Mouse (Mus musculus): ENCODE measurements around the gene Btn2a2. TPM values are rescaled to one million over a fixed set of nuclear protein-coding genes. Genes with fewer than 3 reads are reported as not detected.

The Btn2a2 gene
- polyA plus RNA-seq, 2 experiments: 0.01 TPM; not detected in 1

GRCm38 (mm10) chr13:23526312-23526711, 37.7 kb upstream of the Btn2a2 start:
- Histone ChIP-seq H3K36me3 (replicated peaks; ENCODE audit: control insufficient read depth, insufficient read depth, low read depth) (no peaks in the 10 kb centered on the region), H3K9ac (replicated peaks) (peak overlapping the region; percentile 59), H3K4me2 (ENCODE audit: low read depth) (peak overlapping the region; percentile 64), H3K27ac (no peak overlapping the region), H3K4me1 (replicated peaks; ENCODE audit: control insufficient read depth in 2 of 2, insufficient read depth in 2 of 2, low read length in 1 of 2) (peaks cover 7 to 16% of the 10 kb centered on the region in 2 experiments), H3K9me3 (ENCODE audit: control insufficient read depth, low read length) (no peaks in the 10 kb centered on the region), H3K4me3 (ENCODE audit: insufficient read depth in 1 of 2, low read depth in 2 of 2, low read length in 2 of 2) (peak overlapping the region; percentile 46 to 56), H3K27me3 (ENCODE audit: control insufficient read depth, insufficient read depth, low read length) (no peaks in the 10 kb centered on the region)
- DNase-seq (ENCODE audit: low read depth in 3 of 3, low spot score in 3 of 3): peak; percentile 79 to 81 (median 80)
- ATAC-seq (ENCODE audit: insufficient read depth): no peak
- under 1% methylated on average over 17 of the region's 17 CpGs for WGBS (ENCODE audit: insufficient replicate concordance)
- TF ChIP-seq EP300 (IDR thresholded peaks at IDR 0.05; ENCODE audit: low read depth): peak; percentile 34; the same call in 1 of the 2 replicates
- TF ChIP-seq CTCF (IDR thresholded peaks at IDR 0.05; ENCODE audit: low read depth): no peak

GRCm38 (mm10) chr13:23525901-23526300, 37.2 kb upstream of the Btn2a2 start:
- Histone ChIP-seq H3K4me2 (ENCODE audit: low read depth) (peak overlapping the region; percentile 64), H3K36me3 (replicated peaks; ENCODE audit: control insufficient read depth, insufficient read depth, low read depth) (no peaks in the 10 kb centered on the region), H3K4me1 (replicated peaks; ENCODE audit: control insufficient read depth in 2 of 2, insufficient read depth in 2 of 2, low read length in 1 of 2) (peaks cover 11 to 17% of the 10 kb centered on the region in 2 experiments), H3K9ac (replicated peaks) (peak overlapping the region; percentile 43), H3K9me3 (ENCODE audit: control insufficient read depth, low read length) (no peaks in the 10 kb centered on the region), H3K27ac (no peak overlapping the region; the same call in 1 of the 2 replicates), H3K27me3 (ENCODE audit: control insufficient read depth, insufficient read depth, low read length) (no peaks in the 10 kb centered on the region), H3K4me3 (ENCODE audit: insufficient read depth in 1 of 2, low read depth in 2 of 2, low read length in 2 of 2) (peak overlapping the region; percentile 46 to 47)
- DNase-seq (ENCODE audit: low read depth in 3 of 3, low spot score in 3 of 3) (no peak), ATAC-seq (ENCODE audit: insufficient read depth) (no peak)
- TF ChIP-seq CTCF (IDR thresholded peaks at IDR 0.05; ENCODE audit: low read depth): no peak
- no peak for TF ChIP-seq EP300 (IDR thresholded peaks at IDR 0.05; ENCODE audit: low read depth)
- WGBS (ENCODE audit: insufficient replicate concordance): 1% methylated on average over 10 of the region's 10 CpGs

- Histone ChIP-seq H3K4me1 (replicated peaks; ENCODE audit: control insufficient read depth in 2 of 2, insufficient read depth in 2 of 2, low read length in 1 of 2) (peaks cover 12 to 23% of the 10 kb centered on the region in 2 experiments), H3K9me3 (ENCODE audit: control insufficient read depth, low read length) (no peaks in the 10 kb centered on the region), H3K36me3 (replicated peaks; ENCODE audit: control insufficient read depth, insufficient read depth, low read depth) (no peaks in the 10 kb centered on the region), H3K9ac (replicated peaks) (no peak overlapping the region), H3K4me2 (ENCODE audit: low read depth) (peak overlapping the region; percentile 26), H3K27ac (no peak overlapping the region), H3K27me3 (ENCODE audit: control insufficient read depth, insufficient read depth, low read length) (no peaks in the 10 kb centered on the region), H3K4me3 (ENCODE audit: insufficient read depth in 1 of 2, low read depth in 2 of 2, low read length in 2 of 2) (no peak overlapping the region)
- DNase-seq (ENCODE audit: low read depth in 3 of 3, low spot score in 3 of 3) (peak; percentile 73 to 77 (median 76)), ATAC-seq (ENCODE audit: insufficient read depth) (no peak)
- TF ChIP-seq CTCF (IDR thresholded peaks at IDR 0.05; ENCODE audit: low read depth) (peak; percentile 94), EP300 (IDR thresholded peaks at IDR 0.05; ENCODE audit: low read depth) (no peak)
- WGBS (ENCODE audit: insufficient replicate concordance): 9% methylated on average over 5 of the region's 5 CpGs
Observed at GRCm38 (mm10) chr13:23524654-23525053, 36.0 kb upstream of the Btn2a2 start.

- DNase-seq (ENCODE audit: low read depth in 3 of 3, low spot score in 3 of 3): no peak
- Histone ChIP-seq H3K4me2 (ENCODE audit: low read depth) (no peak overlapping the region), H3K27me3 (ENCODE audit: control insufficient read depth, insufficient read depth, low read length) (no peaks in the 10 kb centered on the region), H3K9ac (replicated peaks) (no peak overlapping the region), H3K9me3 (ENCODE audit: control insufficient read depth, low read length) (no peaks in the 10 kb centered on the region), H3K27ac (no peak overlapping the region), H3K4me1 (replicated peaks; ENCODE audit: control insufficient read depth in 2 of 2, insufficient read depth in 2 of 2, low read length in 1 of 2) (peaks cover 12 to 24% of the 10 kb centered on the region in 2 experiments), H3K36me3 (replicated peaks; ENCODE audit: control insufficient read depth, insufficient read depth, low read depth) (no peaks in the 10 kb centered on the region), H3K4me3 (ENCODE audit: insufficient read depth in 1 of 2, low read depth in 2 of 2, low read length in 2 of 2) (no peak overlapping the region)
- whole genome bisulfite sequencing (ENCODE audit: insufficient replicate concordance): 30% methylated on average over 5 of the region's 5 CpGs
- TF ChIP-seq EP300 (IDR thresholded peaks at IDR 0.05; ENCODE audit: low read depth): no peak
- TF ChIP-seq CTCF (IDR thresholded peaks at IDR 0.05; ENCODE audit: low read depth): no peak
- no peak for ATAC-seq (ENCODE audit: insufficient read depth)
Observed at GRCm38 (mm10) chr13:23523976-23524375, 35.3 kb upstream of the Btn2a2 start.

GRCm38 (mm10) chr13:23521703-23522102, 33.0 kb upstream of the Btn2a2 start:
- peak overlapping the region; percentile 71 for H3K4me2 ChIP-seq (ENCODE audit: low read depth)
- H3K4me3 ChIP-seq (ENCODE audit: insufficient read depth in 1 of 2, low read depth in 2 of 2, low read length in 2 of 2): peak overlapping the region in 1 of 2 experiments; percentile 39; a peak in 2 of 4 replicates
- peak in 2 of 3 experiments; percentile 69 to 70 for DNase-seq (ENCODE audit: low read depth in 3 of 3, low spot score in 3 of 3)
- peaks cover 12 to 27% of the 10 kb centered on the region in 2 experiments for H3K4me1 ChIP-seq (replicated peaks; ENCODE audit: control insufficient read depth in 2 of 2, insufficient read depth in 2 of 2, low read length in 1 of 2)
- H3K27me3 ChIP-seq (ENCODE audit: control insufficient read depth, insufficient read depth, low read length): no peaks in the 10 kb centered on the region
- H3K9me3 ChIP-seq (ENCODE audit: control insufficient read depth, low read length): no peaks in the 10 kb centered on the region
- WGBS (ENCODE audit: insufficient replicate concordance): under 1% methylated on average over 14 of the region's 14 CpGs
- TF ChIP-seq CTCF (IDR thresholded peaks at IDR 0.05; ENCODE audit: low read depth) (no peak), EP300 (IDR thresholded peaks at IDR 0.05; ENCODE audit: low read depth) (no peak)
- no peaks in the 10 kb centered on the region for H3K36me3 ChIP-seq (replicated peaks; ENCODE audit: control insufficient read depth, insufficient read depth, low read depth)
- no peak overlapping the region for H3K27ac ChIP-seq
- peak; percentile 34; the same call in 1 of the 2 replicates for ATAC-seq (ENCODE audit: insufficient read depth)
- peak overlapping the region; percentile 13; the same call in 1 of the 2 replicates for H3K9ac ChIP-seq (replicated peaks)

All from liver, embryonic 14.5 days (tissue).